Mouse (Mus musculus) G1E (cell line): ENCODE data around the gene Atp13a1. TPM values are rescaled to one million over a fixed set of nuclear protein-coding genes. Genes with fewer than 3 reads are reported as not detected.
A peak's percentile ranks its signal among the peaks of the same experiment; 100 is the strongest.

Experiments used
- ATAC-seq: 2 replicates; pipeline ENCODE4 v1.8.0; 2016; ENCODE audit warnings: mild to moderate bottlenecking; ENCODE audit not compliant: insufficient number of reproducible peaks, poor library complexity, low FRiP score, severe bottlenecking; ENCODE audit errors: extremely low read depth
- DNase-seq: peaks from one replicate; pipeline ENCODE4 v3.0.0; 2012; ENCODE audit warnings: low spot score
- H3K27me3 ChIP-seq: 2 replicates; pipeline ENCODE4 v1.6.1; 2012; ENCODE audit warnings: mild to moderate bottlenecking, low read length, inconsistent platforms; ENCODE audit not compliant: insufficient read depth
- H3K36me3 ChIP-seq: replicated peaks from 2 replicates; pipeline ENCODE3; 2012; ENCODE audit warnings: mild to moderate bottlenecking, inconsistent platforms
- H3K4me1 ChIP-seq: 2 replicates; pipeline ENCODE4 v1.6.1; 2012; ENCODE audit warnings: low read depth, low read length, inconsistent platforms, mixed read lengths; ENCODE audit not compliant: insufficient read depth
- H3K4me3 ChIP-seq: 2 replicates; pipeline ENCODE4 v1.5.1; 2012; ENCODE audit warnings: low read depth, mild to moderate bottlenecking, inconsistent platforms, low read length, moderate library complexity, mixed read lengths
- H3K9me3 ChIP-seq: replicated peaks from 2 replicates; pipeline ENCODE4 v1.6.1; 2012; ENCODE audit warnings: inconsistent platforms
- CTCF ChIP-seq: IDR thresholded peaks from 2 replicates; pipeline ENCODE4 v1.5.1; 2012; ENCODE audit warnings: low read depth, low read length, inconsistent platforms, mixed read lengths
- GATA1 ChIP-seq: IDR thresholded peaks from 2 replicates; pipeline ENCODE4 v1.6.1; 2012; ENCODE audit warnings: borderline replicate concordance, low read length, inconsistent platforms, mixed read lengths
- GATA2 ChIP-seq: IDR thresholded peaks from 2 replicates; pipeline ENCODE4 v1.6.1; 2012; ENCODE audit warnings: low read depth, low read length, inconsistent platforms, borderline replicate concordance
- POLR2AphosphoS5 ChIP-seq: IDR thresholded peaks from 2 replicates; pipeline ENCODE4 v1.6.1; 2012; ENCODE audit warnings: low read depth, low read length, inconsistent platforms; ENCODE audit not compliant: insufficient replicate concordance
- TAL1 ChIP-seq: conservative IDR thresholded peaks from 2 replicates; pipeline ENCODE4 v1.6.1; 2012; ENCODE audit warnings: low read depth, low read length, inconsistent platforms, mixed read lengths
- polyA plus RNA-seq: library from polyadenylated mRNA; stranded (reverse); fragments of >175 nt; gene quantifications from 2 replicates; pipeline ENCODE4 v1.2.3, GENCODE M21; 2012
- total RNA-seq, 2 experiments: library from RNA; stranded (forward) in 1 of 2; stranded (reverse) in 1 of 2; fragments of 200-1000 nt in 1 of 2; fragments of >200 nt in 1 of 2; fragmentation: Nextera tagmentation in 1 of 2; gene quantifications; 2 replicates each; pipeline ENCODE4 v1.2.3; 2014 to 2017

Gene Atp13a1
- total and polyA plus RNA-seq, 3 experiments: 17.8 to 43.6 (median 27.8) TPM

- H3K9me3 ChIP-seq: no peaks in the 10 kb centered on the region
- no peaks in the 10 kb centered on the region for H3K27me3 ChIP-seq
- ATAC-seq: no peak
- peaks cover 98% of the 10 kb centered on the region for H3K36me3 ChIP-seq
- no peak for DNase-seq
- H3K4me3 ChIP-seq: no peak overlapping the region
- peaks cover 41% of the 10 kb centered on the region for H3K4me1 ChIP-seq
- no peak for TF ChIP-seq CTCF
- TF ChIP-seq POLR2AphosphoS5: no peak
- TF ChIP-seq TAL1: no peak
- TF ChIP-seq GATA1: no peak
- no peak for TF ChIP-seq GATA2
Observed at GRCm38 (mm10) chr8:69803366-69803765, 12.4 kb downstream of the Atp13a1 start.

- no peaks in the 10 kb centered on the region for H3K27me3 ChIP-seq
- H3K9me3 ChIP-seq: no peaks in the 10 kb centered on the region
- TF ChIP-seq TAL1 (no peak), GATA1 (no peak), GATA2 (no peak), CTCF (no peak), POLR2AphosphoS5 (no peak)
- peaks cover 91% of the 10 kb centered on the region for H3K36me3 ChIP-seq
- H3K4me1 ChIP-seq: peaks cover 49% of the 10 kb centered on the region
- ATAC-seq (no peak), DNase-seq (no peak)
- no peak overlapping the region for H3K4me3 ChIP-seq
Observed at GRCm38 (mm10) chr8:69804537-69804936, 13.6 kb downstream of the Atp13a1 start.

- Histone ChIP-seq H3K9me3 (no peaks in the 10 kb centered on the region), H3K27me3 (no peaks in the 10 kb centered on the region), H3K36me3 (peaks cover 91% of the 10 kb centered on the region), H3K4me3 (peak overlapping the region; percentile 24; the same call in 1 of the 2 replicates), H3K4me1 (peaks cover 55% of the 10 kb centered on the region)
- DNase-seq (no peak), ATAC-seq (no peak)
- TF ChIP-seq GATA1 (no peak), POLR2AphosphoS5 (no peak), CTCF (no peak), TAL1 (no peak)
Observed at GRCm38 (mm10) chr8:69805086-69805485, 14.1 kb downstream of the Atp13a1 start.

- Histone ChIP-seq H3K4me3 (peak overlapping the region; percentile 24; the same call in 1 of the 2 replicates), H3K4me1 (peaks cover 59% of the 10 kb centered on the region), H3K27me3 (no peaks in the 10 kb centered on the region), H3K9me3 (no peaks in the 10 kb centered on the region), H3K36me3 (peaks cover 91% of the 10 kb centered on the region)
- no peak for TF ChIP-seq POLR2AphosphoS5
- ATAC-seq: no peak
- DNase-seq: no peak
Observed at GRCm38 (mm10) chr8:69805491-69805890, 14.5 kb downstream of the Atp13a1 start.

GRCm38 (mm10) chr8:69807236-69807635 lies 16.3 kb downstream of the Atp13a1 start:
- Histone ChIP-seq H3K4me1 (peaks cover 64% of the 10 kb centered on the region), H3K36me3 (peaks cover 92% of the 10 kb centered on the region), H3K4me3 (no peak overlapping the region), H3K9me3 (no peaks in the 10 kb centered on the region), H3K27me3 (no peaks in the 10 kb centered on the region)
- TF ChIP-seq TAL1 (no peak), POLR2AphosphoS5 (no peak), GATA1 (no peak), GATA2 (no peak), CTCF (no peak)
- ATAC-seq: no peak
- no peak for DNase-seq

- Histone ChIP-seq H3K27me3 (no peaks in the 10 kb centered on the region), H3K4me1 (peaks cover 64% of the 10 kb centered on the region), H3K4me3 (peak within 1 kb of the TSS; percentile 83), H3K9me3 (no peaks in the 10 kb centered on the region), H3K36me3 (peaks cover 90% of the 10 kb centered on the region)
- DNase-seq: peak; percentile 93
- peak; percentile 80 for ATAC-seq
- TF ChIP-seq TAL1 (no peak), GATA1 (no peak), GATA2 (no peak), POLR2AphosphoS5 (no peak), CTCF (no peak)
Observed at GRCm38 (mm10) chr8:69808094-69808863, 17.3 kb downstream of the Atp13a1 start, which contains the start of gene Gmip. Gene Gmip, plus strand, starts transcription at chr8:69808679.
